Mouse (Mus musculus) brain, embryonic 14.5 days (tissue): ENCODE measurements around the gene Zfp746.

Experiments used
- CTCF ChIP-seq: fragments of 200-500 bp; IDR thresholded peaks from 2 replicates; pipeline ENCODE4 v1.5.1; 2012; ENCODE audit warnings: inconsistent platforms, mild to moderate bottlenecking, moderate library complexity, borderline replicate concordance; ENCODE audit not compliant: insufficient read depth, insufficient read length; ENCODE audit errors: extremely low read depth
- POLR2A ChIP-seq: fragments of 200-500 bp; IDR thresholded peaks from 2 replicates; pipeline ENCODE4 v1.6.1; 2012; ENCODE audit warnings: mild to moderate bottlenecking, inconsistent platforms, borderline replicate concordance; ENCODE audit not compliant: poor library complexity, insufficient read depth, insufficient read length, severe bottlenecking; ENCODE audit errors: extremely low read depth

- no peak for TF ChIP-seq CTCF
- TF ChIP-seq POLR2A = no peak
Observed at GRCm38 (mm10) chr6:48081021-48081420, 5.4 kb downstream of the Zfp746 start.
